Mouse (Mus musculus) left cerebral cortex, postnatal 25 days (tissue): ENCODE measurements around the gene Zfp672. TPM values are rescaled to one million over a fixed set of nuclear protein-coding genes. Genes with fewer than 3 reads are reported as not detected.

Experiments used
- DNase-seq, 2 experiments: peaks; one replicate each; pipeline ENCODE4 v3.0.0; 2022; ENCODE audit warnings: low spot score in 2 of 2, mixed read lengths in 1 of 2
- intact Hi-C: fragments of 180-260 bp; cut with DNase I; formaldehyde crosslinking; loops from one replicate; pipeline ENCODE4 v1.15.1; 2025
- total RNA-seq, 2 experiments: library from RNA; stranded (reverse); gene quantifications; 2 replicates each; pipeline ENCODE4 v1.2.3; 2021

Zfp672 gene
- total RNA-seq, 2 experiments from 2014 or later = 47.2 to 52.2 TPM

DNA sequence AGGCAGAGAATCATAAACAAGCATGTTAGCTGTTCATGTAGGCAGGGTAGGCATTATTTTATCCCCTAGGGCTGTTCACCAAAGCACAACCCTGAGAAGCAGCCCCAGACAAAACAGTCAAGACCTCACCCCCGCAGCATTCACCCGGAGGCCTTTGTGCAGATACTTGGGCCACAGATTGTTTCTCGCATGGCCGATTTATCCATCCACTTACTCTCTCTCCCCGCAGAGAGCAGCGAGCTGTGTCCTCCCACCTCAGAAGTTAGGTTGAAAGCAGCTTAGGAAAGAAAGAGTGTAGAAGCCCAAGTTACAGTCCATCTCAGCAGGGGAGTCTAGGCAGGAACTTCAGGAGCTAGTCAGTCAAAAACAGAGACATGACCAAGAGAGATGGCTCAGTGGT is 32.7 kb downstream of the Zfp672 start:
- no peak for DNase-seq
- intact Hi-C loops = no loop called here

DNA sequence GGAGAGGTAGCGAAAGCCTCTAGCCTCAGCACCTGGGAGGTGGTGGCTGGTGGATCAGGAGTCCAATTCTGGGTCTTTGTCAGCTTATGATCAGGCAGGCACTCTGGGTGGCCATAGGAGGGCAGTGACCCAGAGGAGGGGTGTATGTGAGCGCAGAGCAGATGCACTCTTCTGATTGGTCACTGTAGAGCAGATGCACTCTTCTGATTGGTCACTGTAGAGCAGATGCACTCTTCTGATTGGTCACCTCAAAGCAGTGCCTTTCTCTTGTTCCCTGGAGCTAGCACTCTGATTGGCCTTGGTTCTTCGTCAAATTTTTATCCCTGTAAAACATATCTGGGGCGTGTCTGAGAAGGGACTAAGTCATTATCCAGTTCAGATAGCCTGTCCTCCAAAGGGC is 37.3 kb downstream of the Zfp672 start:
- DNase-seq = no peak
- intact Hi-C loops = no loop called here

GRCm38 (mm10) chr11:58290812-58291211 is 39.3 kb downstream of the Zfp672 start:
- intact Hi-C loops = no loop called here

GRCm38 (mm10) chr11:58289992-58290682 is 40.0 kb downstream of the Zfp672 start:
- intact Hi-C loops = loop anchor here (10.0 kb wide), 1 partner anchor 325 kb away; the partner anchor contains the start of gene 2210407C18Rik
- no peak for DNase-seq

More at GRCm38 (mm10) chr11:58290812-58291211, 39.3 kb downstream of the Zfp672 start:
- DNase-seq = no peak

GRCm38 (mm10) chr11:58282518-58282917 is 47.6 kb downstream of the Zfp672 start:
- intact Hi-C loops = loop anchor here (10.0 kb wide), 1 partner anchor 332 kb away; the partner anchor contains the start of gene 2210407C18Rik
- DNase-seq = no peak

- intact Hi-C loops = loop anchor here (10.0 kb wide), 1 partner anchor 333 kb away; the partner anchor contains the start of gene 2210407C18Rik
- no peak for DNase-seq
These were observed 48.1 kb downstream of the Zfp672 start for GRCm38 (mm10) chr11:58281970-58282496.

- no peak for DNase-seq
- intact Hi-C loops = loop anchor here (10.0 kb wide), 1 partner anchor 209 kb away; no protein-coding TSS in a partner anchor
These were observed 54.4 kb downstream of the Zfp672 start for GRCm38 (mm10) chr11:58275756-58276155.

DNA sequence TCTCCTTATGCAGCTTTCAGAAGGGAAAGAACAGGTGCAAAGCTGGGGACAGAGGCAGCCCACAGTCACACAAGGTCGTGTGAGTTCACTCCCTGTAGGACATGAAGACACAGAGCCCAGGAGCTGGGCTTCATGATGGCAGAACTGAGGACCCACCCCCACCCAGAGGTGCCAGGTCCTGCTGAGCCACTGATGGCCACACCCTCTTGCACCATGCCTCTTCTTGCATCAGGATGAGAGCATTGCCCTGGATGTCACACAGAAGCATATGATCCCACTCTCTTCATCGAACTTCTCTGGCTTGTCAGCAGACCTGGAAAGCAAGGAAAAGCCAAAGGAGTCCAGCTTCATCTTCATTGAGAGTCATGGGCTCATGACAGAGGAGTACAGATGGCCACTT is 55.6 kb downstream of the Zfp672 start, which contains the start of gene 4930438A08Rik:
Gene 4930438A08Rik, plus strand, starts transcription at position 228 of the 400 bp plus-strand sequence.
- no peak for DNase-seq
- intact Hi-C loops = loop anchor here (10.0 kb wide), 1 partner anchor 210 kb away; no protein-coding TSS in a partner anchor

- DNase-seq = no peak
- intact Hi-C loops = no loop called here
These were observed 61.9 kb downstream of the Zfp672 start for GRCm38 (mm10) chr11:58268285-58268684.

Other genes starting within 250 kb of the Zfp672 start
- gene Gm12248, start 237.2 kb downstream of the Zfp672 start, total RNA-seq = not detected
- gene Cnot8, start 226.2 kb downstream of the Zfp672 start, total RNA-seq = 10 to 100 TPM; 53.3 to 54.6 TPM
- 10 to 100 TPM; 16.5 to 18.1 TPM for gene Gemin5, start 161.8 kb downstream of the Zfp672 start, total RNA-seq
- 10 to 100 TPM; 33.9 to 35.5 TPM for gene Mrpl22, start 158.7 kb downstream of the Zfp672 start, total RNA-seq
- gene Igtp, start 130.8 kb downstream of the Zfp672 start, total RNA-seq = 1 to 10 TPM; 2.5 to 3.2 TPM
- gene Irgm2, start 130.7 kb downstream of the Zfp672 start, total RNA-seq = 1 to 10 TPM; 1.8 to 2.8 TPM
- not detected for gene 4930438A08Rik, start 55.5 kb downstream of the Zfp672 start, total RNA-seq
- gene Zfp692, start 23.3 kb downstream of the Zfp672 start, total RNA-seq = 10 to 100 TPM; 20.9 to 24.2 TPM
- 10 to 100 TPM; 62.2 to 62.5 TPM for gene Sh3bp5l, start 385 bp upstream of the Zfp672 start, total RNA-seq
- not detected for gene Lypd8, start 48.7 kb upstream of the Zfp672 start, total RNA-seq
- not detected for gene 1810065E05Rik, start 90.8 kb upstream of the Zfp672 start, total RNA-seq
- gene Gm12253, start 102.2 kb upstream of the Zfp672 start, total RNA-seq = not detected
- gene Lypd9, start 122.6 kb upstream of the Zfp672 start, total RNA-seq = not detected
- not detected for gene Olfr30, start 131.9 kb upstream of the Zfp672 start, total RNA-seq
- not detected for gene Olfr332, start 162.2 kb upstream of the Zfp672 start, total RNA-seq
- not detected for gene Olfr331, start 172.2 kb upstream of the Zfp672 start, total RNA-seq
- gene Olfr330, start 204.5 kb upstream of the Zfp672 start, total RNA-seq = not detected
- not detected for gene Olfr329-ps, start 216.1 kb upstream of the Zfp672 start, total RNA-seq
- gene Olfr328, start 225.3 kb upstream of the Zfp672 start, total RNA-seq = under 1 TPM; 0.21 TPM
- gene Olfr224, start 240.2 kb upstream of the Zfp672 start, total RNA-seq = not detected
- not detected for gene Olfr325, start 247.4 kb upstream of the Zfp672 start, total RNA-seq